Mouse (Mus musculus) ovary, adult 18-20 months (tissue): ENCODE measurements at regions not wholly inside any gene's neighbourhood (a gene's known extent, or its start where the extent isn't known, plus 50 kb on each side); places are given as distances from the start of the nearest gene placed in this dataset.

Experiments
- DNase-seq: peaks from one replicate; pipeline ENCODE4 v3.0.0; 2022; ENCODE audit warnings: low spot score, mixed read lengths

DNA sequence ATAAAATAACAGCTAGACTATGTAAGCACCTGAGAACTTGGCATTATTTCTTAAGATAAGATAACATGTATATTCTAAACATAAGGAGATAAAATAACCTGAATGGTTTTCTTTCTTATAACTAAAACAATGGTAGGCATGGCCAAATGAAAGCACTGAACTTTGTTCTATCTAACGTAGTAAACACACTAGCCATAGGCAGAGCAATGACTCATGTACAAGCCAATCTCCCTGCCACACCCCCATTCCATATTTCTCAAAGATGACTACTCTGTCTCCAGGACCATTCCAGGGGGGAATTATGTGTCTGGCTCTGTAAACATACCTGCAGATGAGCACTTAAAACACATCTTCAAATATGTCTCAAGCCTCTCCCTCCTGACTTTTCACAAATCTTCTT lies 80.6 kb upstream of the Slc7a11 start:
- DNase-seq: no peak

DNA sequence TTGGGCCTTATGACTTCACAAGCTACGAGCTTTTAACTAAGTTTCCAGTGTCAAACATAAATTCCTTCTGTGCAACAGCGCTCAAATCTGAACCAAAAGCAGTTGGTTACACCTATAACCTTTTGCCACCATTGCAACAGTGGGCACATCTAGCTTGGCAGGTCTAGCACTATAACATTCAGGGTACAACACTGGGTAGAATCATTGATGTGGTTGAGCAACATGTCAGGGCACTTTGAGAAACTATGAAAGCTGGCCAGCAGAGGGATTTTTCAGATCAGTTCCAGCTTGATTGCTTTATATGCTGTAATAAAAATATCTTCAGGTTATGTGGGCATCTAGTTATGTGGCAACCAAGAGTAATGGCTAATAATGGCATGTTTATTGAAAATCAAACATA lies 63.8 kb upstream of the Slc7a11 start:
- DNase-seq: no peak
